ENCODE assay signal across 23 mouse cellular contexts in genomic region chr7:29202577-29202976, GRCm38 (mm10). TPM values are rescaled to one million over a fixed set of nuclear protein-coding genes. Genes with fewer than 3 reads are reported as not detected.
"Had no signal": no experiment of that assay in that cellular context is flagged by ENCODE, and none has a peak within 500 bp of the region (broad histone marks: within the 10 kb centered on the region; RNA-seq: fewer than 3 reads in every experiment).

No protein-coding gene starts in this region.

- H3K9me3 ChIP-seq: intestine, embryonic 15.5 days; kidney, embryonic 15.5 days; lung, embryonic 15.5 days; neural tube, embryonic 12.5 days; neural tube, embryonic 15.5 days; stomach, embryonic 15.5 days had no signal

- H3K4me2 ChIP-seq: intestine, embryonic 15.5 days; kidney, embryonic 15.5 days; liver, embryonic 11.5 days; lung, embryonic 15.5 days; midbrain, embryonic 11.5 days; neural tube, embryonic 12.5 days; neural tube, embryonic 15.5 days; stomach, embryonic 15.5 days had no signal

- ATAC-seq: intestine, embryonic 15.5 days had no signal

- H3K27me3 ChIP-seq: intestine, embryonic 15.5 days; kidney, embryonic 15.5 days; lung, embryonic 15.5 days; neural tube, embryonic 12.5 days; neural tube, embryonic 15.5 days; stomach, embryonic 15.5 days had no signal

- H3K4me3 ChIP-seq: intestine, embryonic 15.5 days; kidney, embryonic 15.5 days; left cerebral cortex, adult 2 months; lung, embryonic 15.5 days; neural tube, embryonic 12.5 days; neural tube, embryonic 15.5 days; stomach, embryonic 15.5 days had no signal

- DNase-seq: kidney, adult 11 months; kidney, adult 8-10 months; kidney, postnatal 10 days; kidney, postnatal 36 days; layer of hippocampus, postnatal 36 days; lung, adult 18-20 months; lung, postnatal 10 days; lung, postnatal 36 days; midbrain, embryonic 14.5 days; right cerebral cortex, adult 18-20 months; right cerebral cortex, postnatal 14 days; right cerebral cortex, postnatal 4 days had no signal

- H3K4me1 ChIP-seq: intestine, embryonic 15.5 days; kidney, embryonic 15.5 days; lung, embryonic 15.5 days; neural tube, embryonic 12.5 days; neural tube, embryonic 15.5 days; stomach, embryonic 15.5 days had no signal

- H3K9ac ChIP-seq: intestine, embryonic 15.5 days; kidney, embryonic 15.5 days; liver, embryonic 14.5 days; lung, embryonic 15.5 days; neural tube, embryonic 12.5 days; neural tube, embryonic 15.5 days; stomach, embryonic 15.5 days had no signal

- H3K27ac ChIP-seq: intestine, embryonic 15.5 days; kidney, embryonic 15.5 days; left cerebral cortex, adult 2 months; liver, embryonic 14.5 days; lung, embryonic 15.5 days; neural tube, embryonic 12.5 days; neural tube, embryonic 15.5 days; stomach, embryonic 15.5 days had no signal

- H3K36me3 ChIP-seq: intestine, embryonic 15.5 days; kidney, embryonic 15.5 days; lung, embryonic 15.5 days; neural tube, embryonic 12.5 days; neural tube, embryonic 15.5 days; stomach, embryonic 15.5 days had no signal

RNA-seq across cellular contexts. Expression of gene Kcnk6, which starts 29.7 kb away (rescaled TPM):
- total RNA-seq: megakaryocyte-erythroid progenitor cell, adult 5-6 weeks had no signal

RNA-seq across cellular contexts. Expression of gene Ggn, which starts 32.6 kb away (rescaled TPM):
- total RNA-seq: megakaryocyte-erythroid progenitor cell, adult 5-6 weeks had no signal
